Mouse (Mus musculus) olfactory bulb, adult 2 months (tissue): ENCODE measurements around the gene Senp2. TPM values are rescaled to one million over a fixed set of nuclear protein-coding genes. Genes with fewer than 3 reads are reported as not detected.

Experiments used
- H3K27ac ChIP-seq: fragments of 200-500 bp; 2 replicates; pipeline ENCODE4 v1.5.1; 2012; ENCODE audit warnings: low read depth, low read length; ENCODE audit not compliant: insufficient read depth
- H3K4me1 ChIP-seq: fragments of 200-500 bp; 2 replicates; pipeline ENCODE4 v1.6.1; 2012; ENCODE audit warnings: low read length; ENCODE audit not compliant: control insufficient read depth, insufficient read depth
- H3K4me3 ChIP-seq: fragments of 200-500 bp; 2 replicates; pipeline ENCODE4 v1.5.1; 2012; ENCODE audit warnings: mild to moderate bottlenecking, low read depth, low read length, moderate library complexity; ENCODE audit not compliant: insufficient read depth
- CTCF ChIP-seq: fragments of 200-500 bp; IDR thresholded peaks from 2 replicates; pipeline ENCODE4 v1.5.1; 2012; ENCODE audit warnings: low read depth, mild to moderate bottlenecking, low read length, moderate library complexity; ENCODE audit not compliant: insufficient read depth
- POLR2A ChIP-seq: fragments of 200-500 bp; IDR thresholded peaks from 2 replicates; pipeline ENCODE4 v1.6.1; 2012; ENCODE audit warnings: mild to moderate bottlenecking, low read depth, low read length, moderate library complexity; ENCODE audit not compliant: insufficient read depth
- WGBS: fragments of 180-500 bp; shearing (Covaris S2); methylation state at CpG from one replicate; pipeline ENCODE4 v1.1.7; 2018; 5-methylcytosine and 5-hydroxymethylcytosine counted together
- polyA plus RNA-seq: library from polyadenylated mRNA; stranded (reverse); fragments of >200 nt; gene quantifications from 2 replicates; pipeline ENCODE4 v1.2.4, GENCODE M21; 2012; ENCODE audit warnings: low replicate concordance; ENCODE audit not compliant: missing spikeins, insufficient read depth, insufficient read length

Gene Senp2
- polyA plus RNA-seq, result 137 TPM in 1 of 2 replicates, not detected in the other

DNA sequence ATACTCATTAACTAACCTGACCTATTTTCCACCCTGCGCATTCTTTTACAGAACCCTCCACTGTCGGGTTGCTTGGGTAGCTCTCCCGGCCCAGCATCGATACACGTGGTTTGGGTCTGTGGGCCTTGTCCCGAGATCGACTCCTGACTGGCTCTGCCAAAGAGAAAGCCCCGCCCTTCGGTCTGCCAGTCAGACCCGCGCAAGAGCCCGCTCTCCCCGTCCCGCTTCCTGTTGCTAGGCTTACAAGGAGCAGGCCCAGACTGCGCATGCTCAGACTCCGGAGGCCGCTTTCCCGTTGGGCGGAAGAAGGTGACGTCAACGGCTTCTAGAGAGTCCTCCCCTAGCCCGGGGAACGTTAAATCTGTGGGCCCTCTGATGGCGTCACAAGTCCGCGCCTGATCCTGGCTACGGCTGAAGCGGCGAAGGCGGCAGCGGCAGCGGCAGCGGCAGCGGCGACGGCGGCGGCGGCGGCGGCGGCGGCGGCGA is at the start of gene Senp2:
Gene Senp2, plus strand, starts transcription at position 386 of the 486 bp plus-strand sequence.
- Histone ChIP-seq H3K27ac (no peak within 1 kb of the TSS), H3K4me3 (peak within 1 kb of the TSS; percentile 76), H3K4me1 (peaks cover 5% of the 10 kb centered on the region; the same call in 1 of the 2 replicates)
- 1% methylated on average over 45 of the region's 45 CpGs for whole genome bisulfite sequencing
- TF ChIP-seq POLR2A, result peak; percentile 45; the same call in 1 of the 2 replicates
- no peak for TF ChIP-seq CTCF

DNA sequence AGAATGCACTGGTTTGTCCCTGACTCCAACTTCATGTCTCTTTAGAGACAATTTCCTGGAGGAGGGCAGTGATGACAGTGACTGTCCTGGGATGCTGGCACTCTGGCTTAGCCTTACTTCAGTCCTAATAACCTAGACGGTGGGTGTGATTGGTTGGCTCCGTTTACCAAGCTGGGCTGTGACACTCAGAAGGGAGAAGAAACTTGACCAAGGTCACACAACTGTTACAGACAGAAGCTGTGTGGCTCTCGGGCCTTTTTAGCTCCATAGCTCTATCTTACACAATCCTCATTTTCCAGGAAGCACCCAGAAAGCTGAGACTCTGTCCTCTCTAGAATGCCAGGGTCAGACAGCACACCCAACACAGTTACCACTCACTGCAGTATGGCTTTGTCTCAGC is 43.7 kb upstream of the Senp2 start:
- Histone ChIP-seq H3K27ac (no peak overlapping the region), H3K4me1 (no peaks in the 10 kb centered on the region), H3K4me3 (no peak overlapping the region)
- no peak for TF ChIP-seq POLR2A
- no peak for TF ChIP-seq CTCF
- WGBS, result 80% methylated on average over 3 of the region's 3 CpGs

DNA sequence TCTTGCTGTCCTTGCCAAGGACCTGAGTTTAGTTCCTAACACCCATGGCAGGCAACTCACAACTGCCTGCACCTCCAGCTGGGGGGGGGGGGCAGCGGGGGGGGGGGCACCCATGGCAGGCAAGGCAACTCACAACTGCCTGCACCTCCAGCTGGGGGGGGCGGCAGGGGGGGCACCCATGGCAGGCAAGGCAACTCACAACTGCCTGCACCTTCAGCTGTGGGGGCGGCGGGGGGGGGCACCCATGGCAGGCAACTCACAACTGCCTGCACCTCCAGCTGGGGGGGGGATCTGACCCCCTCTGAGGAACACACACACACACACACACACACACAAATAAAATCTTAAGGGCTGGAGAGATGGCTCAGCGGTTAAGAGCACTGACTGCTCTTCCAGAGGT is 39.4 kb upstream of the Senp2 start:
- H3K4me3 ChIP-seq, result no peak overlapping the region
- no peak for TF ChIP-seq CTCF
- 80% methylated on average over 5 of the region's 5 CpGs for WGBS

DNA sequence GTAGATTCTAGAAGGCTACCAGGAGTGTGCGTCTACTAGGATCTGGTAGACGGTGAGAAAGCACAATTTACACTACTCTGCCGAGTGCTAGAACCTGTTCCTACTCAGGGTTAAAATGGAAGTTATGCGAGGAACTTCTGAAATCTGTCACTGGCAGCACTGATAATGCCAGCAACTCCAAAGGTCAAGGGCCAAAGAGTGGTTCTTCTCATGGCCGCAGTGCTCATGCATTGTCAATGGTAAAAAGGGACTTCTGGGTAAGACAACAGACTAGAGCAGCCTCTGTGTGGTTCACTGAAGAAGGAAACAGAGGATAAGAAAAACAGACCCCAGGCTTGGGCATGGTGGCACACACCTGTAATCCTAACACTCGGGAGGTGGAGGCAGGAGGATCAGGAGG is 38.7 kb upstream of the Senp2 start:
- 92% methylated on average over 6 of the region's 6 CpGs for WGBS
- no peak for TF ChIP-seq CTCF
- TF ChIP-seq POLR2A, result no peak
- Histone ChIP-seq H3K4me3 (no peak overlapping the region), H3K4me1 (no peaks in the 10 kb centered on the region), H3K27ac (no peak overlapping the region)

More for the DNA sequence above, 39.4 kb upstream of the Senp2 start:
- no peaks in the 10 kb centered on the region for H3K4me1 ChIP-seq
- no peak overlapping the region for H3K27ac ChIP-seq

DNA sequence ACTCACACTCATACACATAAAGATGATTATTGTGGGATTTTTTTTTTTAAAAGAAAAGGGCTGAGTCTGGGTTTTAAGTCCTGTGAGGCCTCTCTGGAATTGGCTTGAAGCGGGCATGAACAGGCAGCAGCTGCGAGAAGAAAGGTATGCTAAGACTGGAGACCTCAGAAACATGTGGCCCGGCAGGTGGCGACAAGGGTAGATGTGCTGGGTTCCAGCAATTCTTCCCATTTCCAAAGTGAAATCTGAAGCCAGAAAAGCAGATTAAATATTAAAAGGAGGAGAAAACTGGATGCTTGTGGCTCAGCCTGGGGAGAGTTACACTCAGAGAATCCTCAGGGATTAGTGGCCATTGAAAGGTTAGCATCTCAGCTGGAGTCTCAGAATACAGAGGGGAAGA is 37.8 kb upstream of the Senp2 start:
- 82% methylated on average over 4 of the region's 4 CpGs for whole genome bisulfite sequencing
- TF ChIP-seq CTCF (no peak), POLR2A (no peak)
- no peak overlapping the region for H3K27ac ChIP-seq
- peaks cover 6% of the 10 kb centered on the region; the same call in 1 of the 2 replicates for H3K4me1 ChIP-seq
- no peak overlapping the region for H3K4me3 ChIP-seq

DNA sequence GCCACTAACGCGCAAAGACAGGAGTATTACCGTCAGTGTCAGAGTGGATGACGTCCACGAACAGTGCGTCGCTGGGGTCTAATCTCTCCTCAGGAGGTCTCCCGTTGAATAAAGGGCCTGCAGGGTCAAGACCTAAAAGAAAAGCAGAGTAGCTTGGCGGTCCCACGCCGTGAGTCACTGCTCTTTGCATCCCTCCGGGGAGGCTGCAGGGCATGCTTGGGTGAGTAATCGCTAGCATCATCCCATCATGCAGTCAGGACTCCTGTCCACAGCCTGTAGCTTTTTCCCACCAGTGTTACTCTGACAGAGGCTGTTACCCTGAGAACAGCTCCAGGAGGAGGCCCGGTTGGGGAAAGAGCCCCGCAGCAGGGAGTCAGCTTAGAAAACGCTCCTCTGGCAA is 33.1 kb upstream of the Senp2 start:
- H3K4me3 ChIP-seq, result peak overlapping the region; percentile 44
- 6% methylated on average over 16 of the region's 16 CpGs for WGBS
- H3K4me1 ChIP-seq, result peaks cover 6% of the 10 kb centered on the region; the same call in 1 of the 2 replicates
- no peak for TF ChIP-seq CTCF
- TF ChIP-seq POLR2A, result no peak
- H3K27ac ChIP-seq, result peak overlapping the region; percentile 10

DNA sequence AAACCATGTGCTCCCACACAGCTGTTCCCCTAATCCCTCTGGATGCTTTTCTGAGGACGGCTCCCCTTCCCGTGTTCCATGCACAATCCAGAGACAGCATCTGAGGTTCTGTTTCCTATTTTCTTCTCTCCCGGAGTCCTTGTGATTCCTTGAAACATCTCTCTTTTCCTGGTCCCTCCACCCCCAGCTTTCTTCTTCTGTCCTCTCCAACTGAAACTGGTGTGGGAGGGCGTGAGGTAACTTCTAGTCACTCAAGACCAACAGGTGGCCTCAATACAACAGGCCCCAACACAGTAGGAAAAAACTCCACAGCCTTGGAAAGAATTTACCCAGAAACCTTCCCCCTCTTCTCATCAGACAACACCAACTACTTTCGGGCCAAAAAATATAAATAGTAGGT is 31.9 kb upstream of the Senp2 start:
- H3K4me1 ChIP-seq, result peaks cover 6% of the 10 kb centered on the region; the same call in 1 of the 2 replicates
- WGBS, result 69% methylated on average over 5 of the region's 5 CpGs
- no peak overlapping the region for H3K27ac ChIP-seq
- H3K4me3 ChIP-seq, result no peak overlapping the region
- TF ChIP-seq POLR2A, result no peak
- TF ChIP-seq CTCF, result no peak

DNA sequence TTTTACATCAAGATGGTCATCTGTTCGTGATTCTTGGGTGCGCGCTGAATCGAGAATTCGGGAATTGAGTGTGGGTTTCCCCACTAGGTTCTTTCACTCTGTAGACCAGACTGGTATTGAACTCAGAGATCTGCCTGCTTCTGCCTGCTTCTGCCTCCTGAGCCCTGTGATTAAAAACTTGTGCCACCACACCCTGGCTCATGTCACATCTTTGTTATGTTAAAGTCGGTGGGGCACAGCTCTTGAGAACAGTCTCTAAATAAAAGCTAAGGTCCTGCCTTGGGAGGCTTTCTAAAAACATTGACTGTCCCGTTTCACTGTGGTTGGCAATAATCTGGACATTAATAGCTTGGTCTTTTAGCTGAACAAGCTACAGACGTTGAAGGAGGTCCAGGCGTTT is 26.1 kb upstream of the Senp2 start:
- no peak for TF ChIP-seq POLR2A
- no peak for TF ChIP-seq CTCF
- H3K27ac ChIP-seq, result no peak overlapping the region
- H3K4me3 ChIP-seq, result no peak overlapping the region
- H3K4me1 ChIP-seq, result no peaks in the 10 kb centered on the region
- 93% methylated on average over 9 of the region's 9 CpGs for WGBS

DNA sequence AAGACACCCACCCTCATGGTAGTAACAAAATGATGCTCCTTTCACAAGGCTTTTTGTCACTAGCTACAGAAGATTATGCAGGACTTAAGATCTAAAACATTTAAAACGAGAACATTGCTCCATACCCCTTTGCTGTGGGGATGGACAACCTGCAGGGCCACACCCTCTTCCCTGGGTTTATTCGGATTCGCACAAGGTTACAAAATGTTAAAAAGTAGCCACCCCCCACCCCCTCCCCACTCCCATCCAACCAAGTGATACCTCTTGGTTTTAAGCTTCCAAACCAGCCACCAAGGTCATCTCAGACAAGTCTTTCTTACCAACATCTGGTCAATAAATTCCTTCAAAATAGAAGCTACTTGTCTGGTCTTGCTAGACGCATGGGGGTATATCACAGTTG is 25.7 kb upstream of the Senp2 start:
- no peak for TF ChIP-seq POLR2A
- no peak for TF ChIP-seq CTCF
- Histone ChIP-seq H3K4me1 (no peaks in the 10 kb centered on the region), H3K27ac (no peak overlapping the region), H3K4me3 (no peak overlapping the region)
- 98% methylated on average over 4 of the region's 4 CpGs for WGBS

DNA sequence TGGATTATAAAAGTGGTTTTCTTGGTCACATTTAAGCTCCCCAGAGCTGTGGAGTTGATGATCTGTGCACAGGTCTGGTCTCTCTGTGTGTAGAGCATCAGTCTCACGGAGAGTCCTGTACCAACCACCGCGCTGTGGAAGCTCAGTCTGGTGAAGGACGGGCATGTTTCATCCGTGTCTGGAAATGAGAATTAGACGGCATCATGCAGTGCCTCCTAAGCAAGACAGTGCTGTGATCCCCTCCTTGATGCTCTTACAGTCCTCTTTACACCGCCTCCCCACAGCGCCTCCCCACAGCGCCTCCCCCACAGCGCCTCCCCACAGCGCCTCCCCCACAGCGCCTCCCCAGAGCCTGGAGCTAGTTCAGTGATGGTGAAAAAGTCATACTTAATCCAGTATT is 25.2 kb upstream of the Senp2 start:
- no peaks in the 10 kb centered on the region for H3K4me1 ChIP-seq
- no peak overlapping the region for H3K27ac ChIP-seq
- 90% methylated on average over 12 of the region's 12 CpGs for WGBS
- TF ChIP-seq POLR2A (no peak), CTCF (no peak)
- no peak overlapping the region for H3K4me3 ChIP-seq
